Mouse (Mus musculus): ENCODE data around the gene Opn1sw. TPM values are rescaled to one million over a fixed set of nuclear protein-coding genes. Genes with fewer than 3 reads are reported as not detected.

Gene Opn1sw
- total and polyA plus RNA-seq, 3 experiments: 0.04 TPM; not detected in 2

DNA sequence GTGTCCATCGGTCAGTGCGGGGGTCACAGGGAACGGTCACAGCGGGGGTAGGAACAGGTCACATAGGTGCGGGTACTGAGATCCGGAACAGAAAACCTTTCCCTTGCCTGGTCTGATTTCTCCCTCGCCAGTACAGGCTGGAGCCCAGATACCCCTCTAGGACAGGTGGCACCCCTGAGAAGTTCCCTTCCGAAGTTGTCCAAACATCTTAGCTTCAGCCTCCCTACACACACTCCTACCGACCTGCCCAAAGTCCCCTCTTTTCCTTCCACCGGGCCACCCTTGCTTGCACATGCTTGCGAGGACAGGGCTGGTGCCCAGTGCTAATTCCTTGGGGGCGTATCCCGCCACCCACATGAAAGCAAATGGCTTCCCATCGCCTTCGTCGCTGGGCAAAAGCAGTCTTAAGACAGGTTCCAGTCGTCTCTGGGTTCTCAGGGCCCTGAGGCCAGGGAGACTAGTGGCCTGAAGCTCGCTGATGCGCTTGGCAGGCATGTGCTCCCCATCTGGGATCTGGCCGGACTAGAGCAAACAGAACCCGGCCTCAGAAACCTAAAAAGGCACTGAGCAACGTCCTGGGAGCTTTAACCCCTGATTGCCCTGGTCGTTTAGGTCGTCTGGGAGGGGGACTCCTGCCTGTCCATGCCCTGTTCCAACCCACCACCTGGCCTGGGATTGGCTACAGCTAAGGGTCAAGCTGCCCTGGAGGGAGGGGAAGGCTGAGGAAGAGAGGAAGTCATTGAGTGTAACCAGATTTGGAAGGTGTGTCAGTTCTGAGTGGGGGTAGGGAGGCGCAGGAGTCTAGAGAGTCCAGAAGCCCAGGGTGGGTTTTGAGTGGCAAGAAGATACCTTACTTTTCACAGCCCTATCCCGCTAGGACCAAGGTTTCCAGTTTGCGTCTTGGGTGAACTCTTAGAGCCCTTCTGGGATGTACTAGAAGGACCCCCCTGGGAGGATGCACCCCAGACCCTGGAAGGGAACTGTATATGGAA is 45.8 kb upstream of the Opn1sw start:
- no peak overlapping the region for H3K27ac ChIP-seq (ENCODE audit: control insufficient read depth, low read depth, low read length)
- H3K79me2 ChIP-seq (ENCODE audit: control insufficient read depth, insufficient read depth, low read length, poor library complexity): no peaks in the 10 kb centered on the region
- H3K9ac ChIP-seq (ENCODE audit: control insufficient read depth, low read depth, low read length, poor library complexity, severe bottlenecking): no peak overlapping the region; the same call in 1 of the 2 replicates
- H3K36me3 ChIP-seq (ENCODE audit: control insufficient read depth in 1 of 2, insufficient read depth in 2 of 2, low read length in 2 of 2): peaks cover 0 to 3% of the 10 kb centered on the region in 2 experiments; a peak in 1 of 4 replicates
- DNase-seq (ENCODE audit: low read depth, low spot score): no peak
- peaks cover 0 to 28% of the 10 kb centered on the region in 2 experiments; a peak in 3 of 4 replicates for H3K4me1 ChIP-seq (ENCODE audit: control insufficient read depth in 1 of 2, insufficient read depth in 2 of 2, low read length in 2 of 2)
- H3K4me3 ChIP-seq (ENCODE audit: control insufficient read depth in 1 of 2, insufficient read depth in 1 of 2, low read depth in 2 of 2, low read length in 2 of 2): no peak overlapping the region
- TF ChIP-seq CHD1 (IDR thresholded peaks at IDR 0.05; ENCODE audit: low read depth, low read length) (no peak), ZNF384 (IDR thresholded peaks at IDR 0.05; ENCODE audit: low read depth, low read length) (no peak), MAZ (IDR thresholded peaks at IDR 0.05; ENCODE audit: low read depth, low read length) (no peak), SIN3A (IDR thresholded peaks at IDR 0.05; ENCODE audit: low read length) (no peak), MYC (IDR thresholded peaks at IDR 0.05; ENCODE audit: low read depth, low read length) (no peak)
- H3K27me3 ChIP-seq (ENCODE audit: control insufficient read depth in 1 of 2, insufficient read depth in 2 of 2, low read length in 2 of 2): no peaks in the 10 kb centered on the region
- H3K9me3 ChIP-seq (replicated peaks; ENCODE audit: insufficient read depth, low read length): no peaks in the 10 kb centered on the region

GRCm38 (mm10) chr6:29433038-29433803 is 45.0 kb upstream of the Opn1sw start, which contains the start of gene Flnc:
Flnc (plus strand) TSS chr6:29433256.
- H3K27ac ChIP-seq (ENCODE audit: control insufficient read depth, low read depth, low read length): no peak within 1 kb of the TSS
- no peak for TF ChIP-seq NELFE (IDR thresholded peaks at IDR 0.05; ENCODE audit: low read depth, low read length)
- no peak for TF ChIP-seq JUND (IDR thresholded peaks at IDR 0.05; ENCODE audit: low read depth, low read length)
- TF ChIP-seq E2F4 (IDR thresholded peaks at IDR 0.05; ENCODE audit: borderline replicate concordance, low read depth, low read length): no peak
- TF ChIP-seq MYB (IDR thresholded peaks at IDR 0.05; ENCODE audit: low read depth, low read length): no peak
- no peak for TF ChIP-seq MYC (IDR thresholded peaks at IDR 0.05; ENCODE audit: low read depth, low read length)
- no peak for TF ChIP-seq ZC3H11A (IDR thresholded peaks at IDR 0.05; ENCODE audit: low read depth, low read length)
- TF ChIP-seq EP300 (IDR thresholded peaks at IDR 0.05; ENCODE audit: low read depth in 1 of 2, low read length in 2 of 2): no peak
- no peak for TF ChIP-seq GATA1 (IDR thresholded peaks at IDR 0.05; ENCODE audit: low read depth, low read length)
- TF ChIP-seq NRF1 (IDR thresholded peaks at IDR 0.05; ENCODE audit: insufficient read depth, low read depth, low read length, poor library complexity, severe bottlenecking): no peak
- TF ChIP-seq POLR2AphosphoS5 (IDR thresholded peaks at IDR 0.05; ENCODE audit: borderline replicate concordance, low read depth, low read length): no peak
- TF ChIP-seq RCOR1 (IDR thresholded peaks at IDR 0.05; ENCODE audit: low read depth, low read length): no peak
- no peak for TF ChIP-seq KAT2A (conservative IDR thresholded peaks at IDR 0.05; ENCODE audit: low read depth, low read length)
- no peak for TF ChIP-seq SIN3A (IDR thresholded peaks at IDR 0.05; ENCODE audit: low read length)
- TF ChIP-seq BHLHE40 (IDR thresholded peaks at IDR 0.05; ENCODE audit: borderline replicate concordance, low read depth, low read length): no peak
- no peaks in the 10 kb centered on the region for H3K9me3 ChIP-seq (replicated peaks; ENCODE audit: insufficient read depth, low read length)
- peaks cover 0 to 28% of the 10 kb centered on the region in 2 experiments; a peak in 3 of 4 replicates for H3K4me1 ChIP-seq (ENCODE audit: control insufficient read depth in 1 of 2, insufficient read depth in 2 of 2, low read length in 2 of 2)
- no peaks in the 10 kb centered on the region for H3K79me2 ChIP-seq (ENCODE audit: control insufficient read depth, insufficient read depth, low read length, poor library complexity)
- peaks cover 0 to 3% of the 10 kb centered on the region in 2 experiments; a peak in 1 of 4 replicates for H3K36me3 ChIP-seq (ENCODE audit: control insufficient read depth in 1 of 2, insufficient read depth in 2 of 2, low read length in 2 of 2)
- no peak within 1 kb of the TSS for H3K9ac ChIP-seq (ENCODE audit: control insufficient read depth, low read depth, low read length, poor library complexity, severe bottlenecking)
- no peak for DNase-seq (ENCODE audit: low read depth, low spot score)
- no peak within 1 kb of the TSS for H3K4me3 ChIP-seq (ENCODE audit: control insufficient read depth in 1 of 2, insufficient read depth in 1 of 2, low read depth in 2 of 2, low read length in 2 of 2)
- H3K27me3 ChIP-seq (ENCODE audit: control insufficient read depth in 1 of 2, insufficient read depth in 2 of 2, low read length in 2 of 2): no peaks in the 10 kb centered on the region

Measured in MEL (cell line).